Mouse (Mus musculus) liver, postnatal 0 days (tissue): ENCODE data around the gene Commd1. TPM values are rescaled to one million over a fixed set of nuclear protein-coding genes. Genes with fewer than 3 reads are reported as not detected.
A peak's percentile ranks its signal among the peaks of the same experiment; 100 is the strongest.

ENCODE experiments used
- ATAC-seq: fragments of 200-750 bp; cut with Nextera tagmentation; 2 replicates; pipeline ENCODE4 v1.8.0; 2017; ENCODE audit warnings: mild to moderate bottlenecking, moderate library complexity
- DNase-seq: peaks from one replicate; pipeline ENCODE4 v3.0.0-alpha.2; 2016
- H3K27ac ChIP-seq: fragments of 300-500 bp; sonication (generic); 2 replicates; pipeline ENCODE4 v1.5.1; 2014; ENCODE audit warnings: antibody characterized with exemption, moderate library complexity, mild to moderate bottlenecking, low read depth
- H3K27me3 ChIP-seq: fragments of 300-500 bp; sonication (generic); 2 replicates; pipeline ENCODE4 v1.6.1; 2014; ENCODE audit warnings: low read length, control low read depth, mixed read lengths; ENCODE audit not compliant: insufficient read depth
- H3K36me3 ChIP-seq: fragments of 300-500 bp; sonication (generic); replicated peaks from 2 replicates; pipeline ENCODE4 v1.6.1; 2014; ENCODE audit warnings: mild to moderate bottlenecking, control low read depth, low read length, moderate library complexity, mixed read lengths; ENCODE audit not compliant: insufficient read depth
- H3K4me1 ChIP-seq: fragments of 300-500 bp; sonication (generic); 2 replicates; pipeline ENCODE4 v1.6.1; 2014; ENCODE audit warnings: antibody characterized with exemption, mild to moderate bottlenecking, control low read depth; ENCODE audit not compliant: insufficient read depth
- H3K4me2 ChIP-seq: fragments of 300-500 bp; sonication (generic); 2 replicates; pipeline ENCODE4 v1.6.1; 2014; ENCODE audit warnings: low read depth, mild to moderate bottlenecking, low read length, moderate library complexity, mixed read lengths
- H3K4me3 ChIP-seq: fragments of 300-500 bp; sonication (generic); 2 replicates; pipeline ENCODE4 v1.5.1; 2014; ENCODE audit warnings: low read depth, low read length
- H3K9ac ChIP-seq: fragments of 300-500 bp; sonication (generic); replicated peaks from 2 replicates; pipeline ENCODE4 v1.6.1; 2014; ENCODE audit warnings: mild to moderate bottlenecking, moderate library complexity
- H3K9me3 ChIP-seq: fragments of 300-500 bp; sonication (generic); 2 replicates; pipeline ENCODE4 v1.6.1; 2016; ENCODE audit warnings: mild to moderate bottlenecking, control low read depth, low read length, mixed read lengths
- CTCF ChIP-seq: sonication (generic); IDR thresholded peaks from 2 replicates; pipeline ENCODE4 v1.5.1; 2016; ENCODE audit warnings: antibody characterized with exemption, low read depth
- EP300 ChIP-seq: IDR thresholded peaks from 2 replicates; pipeline ENCODE4 v1.6.1; 2016; ENCODE audit warnings: antibody characterized with exemption, low read depth, mild to moderate bottlenecking
- WGBS: fragments of 180-500 bp; shearing (Covaris S2); extraction: QIAGEN DNeasy Blood & Tissue Kit; methylation state at CpG from one replicate; pipeline ENCODE4 v1.1.7; 2014; ENCODE audit not compliant: insufficient replicate concordance; 5-methylcytosine and 5-hydroxymethylcytosine counted together
- polyA plus RNA-seq: library from polyadenylated mRNA; unstranded; fragments of >200 nt; fragmentation: Nextera tagmentation; extraction: Ambion mirVana; gene quantifications from 2 replicates; pipeline ENCODE4 v1.2.1, GENCODE M21; 2015

Gene Commd1
- polyA plus RNA-seq, 1 experiment from 2014 or later: 157 TPM

DNA sequence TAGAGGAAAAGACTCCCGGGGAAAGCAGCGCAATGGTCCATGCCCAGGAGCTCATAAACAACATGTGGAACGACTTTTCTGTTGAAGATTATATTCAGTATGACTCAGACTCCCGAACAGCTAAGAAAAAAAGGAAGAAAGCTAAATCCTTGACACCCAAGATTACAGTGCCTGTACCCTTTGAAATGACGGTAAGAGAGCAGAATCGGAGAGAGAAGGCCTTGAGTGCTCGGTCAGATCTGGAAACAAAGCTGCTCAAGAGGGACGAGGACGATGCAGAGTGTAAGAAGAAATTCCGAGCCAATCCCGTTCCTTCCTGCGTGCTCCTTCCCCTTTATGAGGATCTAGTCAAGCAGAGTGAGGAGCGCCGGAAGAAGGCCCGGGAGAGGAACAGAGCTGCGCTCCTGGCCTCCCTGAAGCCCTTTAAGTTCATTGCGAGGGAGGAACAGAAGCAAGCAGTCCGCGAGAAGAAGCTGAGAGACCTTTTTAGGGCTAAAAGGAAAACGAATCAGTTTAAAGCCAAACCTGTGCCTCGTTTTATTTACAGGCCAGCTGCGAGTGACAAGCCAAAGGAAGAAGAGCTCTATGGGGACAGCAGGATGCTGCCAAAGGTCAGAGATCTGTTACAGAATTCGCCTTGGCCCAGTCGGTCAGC is 38.1 kb upstream of the Commd1 start:
- Histone ChIP-seq H3K4me2 (no peak overlapping the region), H3K27me3 (no peaks in the 10 kb centered on the region), H3K36me3 (no peaks in the 10 kb centered on the region), H3K27ac (no peak overlapping the region), H3K9ac (no peak overlapping the region), H3K9me3 (no peaks in the 10 kb centered on the region), H3K4me1 (no peaks in the 10 kb centered on the region), H3K4me3 (no peak overlapping the region)
- 71% methylated on average over 24 of the region's 24 CpGs for WGBS
- no peak for ATAC-seq
- no peak for DNase-seq
- TF ChIP-seq CTCF (no peak), EP300 (no peak)

DNA sequence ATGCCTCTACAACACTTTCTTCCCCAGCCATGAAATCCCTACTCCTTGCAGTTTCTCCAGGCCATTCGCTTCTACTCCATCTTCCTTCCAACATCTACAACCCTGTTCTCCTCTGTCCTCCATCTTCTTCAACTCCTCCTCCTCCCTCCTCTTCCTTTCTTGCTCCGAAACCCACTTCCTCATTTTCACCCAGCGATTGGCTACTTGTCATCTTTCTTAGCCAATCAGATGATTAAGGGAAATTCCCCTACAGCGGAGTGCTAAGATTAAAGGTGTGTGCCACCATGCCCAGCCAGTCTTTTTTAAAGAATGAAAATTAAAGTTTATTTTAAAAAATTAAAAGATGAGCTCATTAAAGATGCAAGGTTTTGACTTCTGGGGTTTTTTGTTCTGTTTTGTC is 35.8 kb upstream of the Commd1 start:
- H3K4me2 ChIP-seq: no peak overlapping the region
- TF ChIP-seq EP300 (no peak), CTCF (no peak)
- H3K4me1 ChIP-seq: no peaks in the 10 kb centered on the region
- no peaks in the 10 kb centered on the region for H3K36me3 ChIP-seq
- no peak overlapping the region for H3K9ac ChIP-seq
- no peak for ATAC-seq
- H3K4me3 ChIP-seq: no peak overlapping the region
- DNase-seq: no peak
- no peaks in the 10 kb centered on the region for H3K27me3 ChIP-seq
- 73% methylated on average over 4 of the region's 4 CpGs for WGBS
- H3K9me3 ChIP-seq: no peaks in the 10 kb centered on the region
- no peak overlapping the region for H3K27ac ChIP-seq

DNA sequence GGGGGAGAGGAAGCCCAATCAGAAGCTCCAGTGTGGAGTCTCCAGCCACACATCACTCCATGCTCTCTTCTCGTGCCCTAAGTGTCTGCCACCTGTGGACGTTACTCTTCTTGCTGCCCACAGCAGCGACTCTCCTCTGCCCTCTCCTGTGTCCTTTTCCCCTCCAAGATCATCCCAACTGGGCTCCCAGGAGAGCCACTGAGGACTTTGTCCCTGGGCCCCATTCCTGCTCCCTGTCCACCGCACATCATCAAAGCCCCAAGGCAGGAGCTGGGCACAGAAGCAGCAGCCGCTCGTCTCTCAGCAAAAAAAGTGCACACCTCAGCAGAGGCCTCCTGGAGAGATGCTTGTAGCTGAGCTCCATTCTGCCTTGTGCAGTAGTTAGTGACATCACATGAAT is 32.8 kb upstream of the Commd1 start:
- Histone ChIP-seq H3K27ac (no peak overlapping the region), H3K4me1 (no peaks in the 10 kb centered on the region), H3K36me3 (no peaks in the 10 kb centered on the region), H3K4me2 (no peak overlapping the region), H3K9me3 (no peaks in the 10 kb centered on the region), H3K4me3 (no peak overlapping the region), H3K9ac (no peak overlapping the region), H3K27me3 (no peaks in the 10 kb centered on the region)
- WGBS: 71% methylated on average over 6 of the region's 6 CpGs
- no peak for DNase-seq
- no peak for ATAC-seq
- TF ChIP-seq CTCF: no peak
- no peak for TF ChIP-seq EP300

DNA sequence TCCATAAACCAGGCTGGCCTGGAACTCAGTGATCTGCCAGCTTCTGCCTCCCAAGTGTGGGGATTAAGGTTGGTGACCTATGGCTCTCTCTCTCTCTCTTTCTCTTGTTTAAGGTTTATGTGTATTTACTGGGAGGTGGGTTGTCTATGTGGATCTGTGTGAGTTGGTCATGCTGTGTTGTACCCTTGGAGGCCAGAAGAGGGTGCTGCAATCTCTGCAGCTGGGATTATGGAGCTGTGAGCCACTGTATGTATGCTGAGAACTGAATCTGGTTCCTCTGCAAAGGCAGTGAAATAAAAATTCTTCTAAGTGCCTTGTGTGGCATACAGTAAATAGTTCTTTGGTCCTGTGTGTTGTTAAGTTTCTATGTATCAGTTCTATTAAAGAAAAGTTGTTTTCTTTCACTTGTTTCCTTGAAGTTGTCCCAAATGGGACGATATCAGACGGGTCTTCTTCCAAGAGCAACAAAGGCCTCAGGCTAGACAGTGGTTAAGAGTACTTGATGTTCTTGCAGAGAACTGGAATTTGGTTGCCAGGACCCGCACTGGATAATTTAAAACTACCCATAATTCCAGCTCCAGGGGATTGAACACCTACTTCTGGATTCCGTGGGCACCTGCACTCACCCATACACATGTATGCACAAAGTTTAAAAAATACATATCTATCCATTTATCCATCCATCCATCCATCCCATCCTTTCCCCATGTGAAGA is 31.6 kb upstream of the Commd1 start:
- H3K36me3 ChIP-seq: no peaks in the 10 kb centered on the region
- no peaks in the 10 kb centered on the region for H3K27me3 ChIP-seq
- H3K9ac ChIP-seq: no peak overlapping the region
- TF ChIP-seq CTCF (peak; percentile 72), EP300 (no peak)
- H3K4me2 ChIP-seq: no peak overlapping the region
- 83% methylated on average over 4 of the region's 4 CpGs for WGBS
- H3K4me3 ChIP-seq: no peak overlapping the region
- no peaks in the 10 kb centered on the region for H3K4me1 ChIP-seq
- H3K9me3 ChIP-seq: no peaks in the 10 kb centered on the region
- DNase-seq (peak; percentile 25), ATAC-seq (no peak)
- no peak overlapping the region for H3K27ac ChIP-seq

DNA sequence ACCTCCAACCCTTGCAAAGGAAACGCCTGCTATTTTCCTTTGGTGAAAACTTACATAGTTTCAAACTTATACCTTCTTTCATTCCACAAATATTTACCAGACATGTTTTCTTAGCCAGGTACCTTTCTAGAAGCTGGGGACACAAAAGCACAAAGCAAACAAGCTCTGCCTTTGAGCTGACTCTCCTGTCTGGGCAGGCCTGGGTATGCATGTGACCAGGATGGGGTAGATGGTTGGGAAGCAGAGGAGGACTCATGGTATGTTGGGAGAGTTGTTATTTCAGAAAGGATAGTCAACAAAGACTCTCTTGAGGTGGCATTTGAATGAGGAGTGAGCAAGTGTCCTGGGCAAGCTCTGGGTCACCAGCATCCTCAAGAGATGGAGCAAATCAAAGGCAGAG is 30.9 kb upstream of the Commd1 start:
- Histone ChIP-seq H3K27me3 (no peaks in the 10 kb centered on the region), H3K9me3 (no peaks in the 10 kb centered on the region), H3K4me1 (no peaks in the 10 kb centered on the region), H3K4me3 (no peak overlapping the region), H3K27ac (no peak overlapping the region), H3K9ac (no peak overlapping the region), H3K4me2 (no peak overlapping the region), H3K36me3 (no peaks in the 10 kb centered on the region)
- ATAC-seq (no peak), DNase-seq (no peak)
- TF ChIP-seq EP300 (no peak), CTCF (no peak)
- WGBS: 68% methylated on average over 1 of the region's 1 CpGs

DNA sequence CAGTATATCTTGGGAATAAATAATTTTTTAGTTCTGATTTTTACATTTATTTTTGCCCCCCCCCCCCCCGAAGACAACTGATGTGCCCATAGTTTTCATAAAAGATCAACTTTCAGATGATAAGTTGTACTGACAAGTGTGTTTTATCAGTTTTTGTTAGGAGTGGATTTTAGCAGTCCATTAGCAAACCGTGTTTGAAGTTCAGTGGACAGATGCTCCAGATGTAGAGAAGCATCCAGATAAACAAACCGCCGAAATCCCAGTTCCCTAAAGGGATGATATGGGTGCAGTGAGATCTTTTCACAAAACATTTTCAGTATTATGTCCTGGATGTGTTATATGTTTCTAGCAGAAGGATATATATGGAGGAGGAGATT is 26.6 kb upstream of the Commd1 start:
- H3K9me3 ChIP-seq: no peaks in the 10 kb centered on the region
- peak overlapping the region; percentile 77 for H3K9ac ChIP-seq
- H3K4me1 ChIP-seq: peaks cover 6% of the 10 kb centered on the region
- H3K27me3 ChIP-seq: no peaks in the 10 kb centered on the region
- peak overlapping the region; percentile 97 for H3K4me2 ChIP-seq
- DNase-seq: no peak
- ATAC-seq: no peak
- peaks cover 7% of the 10 kb centered on the region for H3K36me3 ChIP-seq
- H3K4me3 ChIP-seq: peak overlapping the region; percentile 54
- 24% methylated on average over 4 of the region's 4 CpGs for WGBS
- TF ChIP-seq EP300 (no peak), CTCF (no peak)
- no peak overlapping the region; the same call in 1 of the 2 replicates for H3K27ac ChIP-seq
